Mouse (Mus musculus) thymus, postnatal 4 days (tissue): ENCODE measurements around the gene Nrf1.

ENCODE experiments used
- DNase-seq: peaks from one replicate; pipeline ENCODE4 v3.0.0; 2021

Gene Nrf1

DNA sequence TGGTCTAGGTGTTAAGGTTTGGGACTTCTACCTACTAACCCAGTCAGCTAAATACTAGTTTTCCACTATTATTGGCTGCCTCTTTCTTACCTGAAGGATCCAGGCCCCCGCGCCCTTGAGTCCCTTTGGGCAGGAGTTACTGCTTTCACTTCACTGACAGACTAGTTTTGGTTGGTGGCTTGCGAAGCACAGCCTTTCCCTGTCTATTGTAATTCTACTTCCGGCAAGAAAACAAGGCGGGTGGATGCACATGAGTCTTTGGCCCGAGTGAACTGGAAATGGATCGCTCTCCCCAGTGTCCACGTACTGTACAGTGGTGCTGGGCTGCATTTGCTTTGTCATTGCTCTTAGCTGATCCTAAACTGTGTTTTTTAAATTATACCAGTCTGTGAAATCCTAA lies 102.7 kb downstream of the Nrf1 start:
- DNase-seq = no peak

GRCm38 (mm10) chr6:30152163-30152562 lies 104.4 kb downstream of the Nrf1 start:
- DNase-seq = no peak

- no peak for DNase-seq
Observed at GRCm38 (mm10) chr6:30152649-30153048, 104.9 kb downstream of the Nrf1 start.

DNA sequence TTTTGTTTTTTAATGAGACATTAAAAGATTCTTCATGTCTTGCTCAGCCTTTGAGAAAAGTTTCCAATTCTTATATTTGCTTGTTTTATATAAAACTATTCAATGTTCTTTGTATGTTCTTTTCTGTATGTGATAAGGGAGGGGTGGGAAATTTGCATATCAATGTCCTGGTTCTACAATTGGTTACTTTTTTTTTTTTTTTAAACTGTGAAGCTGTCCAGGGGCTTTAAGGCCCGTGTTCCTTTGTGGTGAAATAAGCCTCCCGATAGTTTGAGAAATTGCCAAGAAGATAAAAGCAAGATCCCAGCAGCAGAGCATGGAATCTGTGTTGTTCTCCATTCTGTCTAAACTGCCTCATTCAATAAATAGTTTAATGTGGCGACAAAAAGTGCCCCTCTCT lies 105.3 kb downstream of the Nrf1 start:
- DNase-seq = no peak

DNA sequence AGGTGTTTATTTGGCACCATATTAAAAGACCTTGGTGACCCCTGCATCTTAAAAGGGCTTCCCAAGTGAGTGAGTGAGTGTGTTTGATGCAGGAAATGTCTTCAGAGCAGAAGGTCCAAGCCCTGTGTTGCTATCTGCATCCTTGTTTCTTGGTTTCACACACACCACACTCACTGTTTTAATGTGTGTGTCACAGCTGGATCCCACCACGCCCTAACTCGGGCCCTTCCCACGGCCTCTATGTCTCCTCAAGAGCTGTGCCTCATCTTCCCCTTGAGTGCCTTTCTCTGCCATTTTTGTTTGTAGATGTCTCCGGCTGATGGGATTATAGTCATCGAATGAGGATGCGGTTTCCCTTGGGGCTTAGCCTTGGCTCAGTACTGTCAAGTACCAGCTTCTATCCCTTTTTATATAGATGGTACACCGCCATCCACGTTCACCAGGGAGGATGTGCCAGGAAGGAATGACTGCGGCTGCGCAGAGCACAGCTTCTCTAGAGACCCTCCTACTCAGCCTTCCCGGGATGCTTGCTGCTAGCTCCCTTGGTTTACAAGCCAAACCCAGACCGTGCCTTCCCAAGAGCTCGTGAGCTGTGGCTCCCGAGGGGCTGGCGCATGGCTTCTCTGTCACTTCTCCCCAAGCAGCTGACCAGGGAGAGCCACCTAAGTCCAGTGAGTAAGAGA lies 106.1 kb downstream of the Nrf1 start:
- DNase-seq = no peak

DNA sequence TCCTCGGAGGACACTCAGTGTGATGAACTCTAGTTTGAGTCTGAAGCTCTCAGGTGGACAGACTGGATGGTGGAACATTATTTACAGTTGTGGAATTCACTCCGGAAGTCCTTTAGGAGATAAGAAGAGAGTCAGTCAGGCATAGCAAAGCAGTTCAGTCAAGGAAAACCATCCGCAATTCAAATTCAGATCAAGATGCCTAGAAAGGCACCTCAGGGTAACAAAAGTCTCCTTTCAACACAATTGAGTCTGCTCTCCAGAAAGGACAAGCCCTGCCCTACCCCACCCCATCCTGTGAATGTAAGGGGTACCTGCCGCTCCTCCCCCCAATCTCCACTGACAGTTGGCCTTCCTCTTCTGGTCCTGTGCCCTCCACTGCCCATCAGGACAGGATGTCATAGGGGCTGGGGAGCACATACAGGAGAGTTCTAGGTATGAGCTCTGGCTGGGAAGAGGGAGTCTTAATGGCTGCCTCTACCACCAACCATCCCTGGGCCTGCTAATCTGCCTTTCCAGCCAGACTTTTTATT lies 111.8 kb downstream of the Nrf1 start:
- no peak for DNase-seq

DNA sequence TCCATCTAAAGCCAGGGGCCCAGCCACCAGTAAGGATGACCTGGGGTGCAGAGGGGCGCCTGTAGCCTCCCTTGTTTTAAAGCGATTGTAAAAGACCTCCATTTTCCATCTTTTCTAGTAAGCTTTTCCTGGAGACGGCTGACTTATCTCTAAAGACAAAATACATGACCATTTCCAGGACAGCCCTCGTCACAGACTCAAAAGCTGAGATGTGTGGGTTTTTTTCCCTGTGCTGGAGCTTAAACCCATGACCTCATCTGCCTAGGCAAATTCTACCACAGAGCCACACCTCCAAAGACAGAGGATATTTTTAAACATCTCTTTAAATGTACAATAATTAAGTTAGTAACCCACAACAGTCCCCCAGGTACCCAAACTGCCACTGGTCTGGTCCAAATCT lies 112.6 kb downstream of the Nrf1 start:
- no peak for DNase-seq

GRCm38 (mm10) chr6:30161618-30162017 lies 113.8 kb downstream of the Nrf1 start:
- DNase-seq = no peak

DNA sequence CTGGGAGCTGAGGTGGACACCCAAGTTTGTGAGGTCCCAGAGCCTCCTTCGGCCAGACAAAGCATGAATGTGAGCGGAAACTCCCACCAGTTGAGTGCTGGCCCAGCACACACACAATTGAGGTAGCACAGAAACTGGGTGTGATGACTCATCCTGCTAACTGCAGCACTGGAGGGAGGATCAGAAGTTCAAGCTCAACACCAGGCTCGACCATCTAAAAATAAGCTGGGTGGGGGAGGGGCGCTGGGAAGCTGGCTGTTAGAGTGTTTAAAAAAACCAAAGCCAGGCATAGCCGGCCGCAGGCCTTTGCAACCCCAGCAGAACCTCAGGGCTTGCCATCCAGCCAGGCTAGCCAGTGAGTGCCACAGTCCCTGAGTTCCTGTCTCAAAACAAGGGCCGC lies 114.3 kb downstream of the Nrf1 start:
- DNase-seq = no peak

DNA sequence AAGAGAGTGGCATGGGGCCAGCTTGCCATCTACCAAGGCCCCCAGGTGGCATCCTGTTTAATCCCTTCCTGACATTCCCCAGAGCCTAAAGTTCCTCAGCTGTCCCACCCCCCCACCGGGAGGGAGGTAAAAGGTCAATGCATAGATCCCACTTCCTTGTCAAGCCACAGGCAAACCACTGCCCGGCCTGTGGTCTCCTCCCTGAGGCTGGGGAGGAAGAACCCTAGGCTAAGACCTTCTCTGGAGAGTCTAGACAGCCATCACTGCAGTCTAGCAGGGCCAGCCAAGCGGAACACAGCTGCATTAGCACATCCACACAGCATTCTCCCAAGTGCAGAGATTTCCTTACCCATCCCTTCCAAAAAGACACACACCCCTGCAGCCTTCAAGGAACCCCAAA lies 118.6 kb downstream of the Nrf1 start:
- DNase-seq = no peak

- DNase-seq = no peak
Observed at GRCm38 (mm10) chr6:30167192-30167591, 119.4 kb downstream of the Nrf1 start.

GRCm38 (mm10) chr6:30168275-30168674 lies 120.5 kb downstream of the Nrf1 start:
- DNase-seq = no peak

GRCm38 (mm10) chr6:30169148-30169547 lies 121.4 kb downstream of the Nrf1 start:
- no peak for DNase-seq

DNA sequence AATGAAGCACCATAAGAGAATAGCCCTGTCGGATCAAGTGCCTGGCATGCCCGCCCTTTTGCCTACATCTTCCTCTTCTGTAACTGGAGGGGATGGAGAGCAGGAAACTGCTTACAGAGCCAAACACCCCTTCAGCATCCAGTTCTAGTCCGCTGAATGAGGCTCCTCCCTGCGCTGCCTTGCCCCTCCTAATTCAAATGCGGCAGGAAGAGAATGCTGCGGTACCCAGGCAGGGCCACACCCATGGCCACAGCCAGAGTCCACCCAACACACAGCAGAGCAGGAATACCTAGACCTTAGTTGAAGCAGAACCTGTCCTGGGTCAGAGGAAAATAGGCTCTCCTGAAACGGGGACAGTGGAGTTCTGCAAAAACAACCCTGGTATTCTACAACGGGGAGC lies 123.4 kb downstream of the Nrf1 start:
- DNase-seq = no peak

GRCm38 (mm10) chr6:30171967-30172366 lies 124.2 kb downstream of the Nrf1 start:
- no peak for DNase-seq

GRCm38 (mm10) chr6:30172441-30172819 lies 124.6 kb downstream of the Nrf1 start:
- no peak for DNase-seq

- DNase-seq = peak; percentile 58
Observed at GRCm38 (mm10) chr6:30172820-30173550, 125.2 kb downstream of the Nrf1 start.

GRCm38 (mm10) chr6:30173551-30174460 lies 126.0 kb downstream of the Nrf1 start:
- DNase-seq = peak; percentile 65

DNA sequence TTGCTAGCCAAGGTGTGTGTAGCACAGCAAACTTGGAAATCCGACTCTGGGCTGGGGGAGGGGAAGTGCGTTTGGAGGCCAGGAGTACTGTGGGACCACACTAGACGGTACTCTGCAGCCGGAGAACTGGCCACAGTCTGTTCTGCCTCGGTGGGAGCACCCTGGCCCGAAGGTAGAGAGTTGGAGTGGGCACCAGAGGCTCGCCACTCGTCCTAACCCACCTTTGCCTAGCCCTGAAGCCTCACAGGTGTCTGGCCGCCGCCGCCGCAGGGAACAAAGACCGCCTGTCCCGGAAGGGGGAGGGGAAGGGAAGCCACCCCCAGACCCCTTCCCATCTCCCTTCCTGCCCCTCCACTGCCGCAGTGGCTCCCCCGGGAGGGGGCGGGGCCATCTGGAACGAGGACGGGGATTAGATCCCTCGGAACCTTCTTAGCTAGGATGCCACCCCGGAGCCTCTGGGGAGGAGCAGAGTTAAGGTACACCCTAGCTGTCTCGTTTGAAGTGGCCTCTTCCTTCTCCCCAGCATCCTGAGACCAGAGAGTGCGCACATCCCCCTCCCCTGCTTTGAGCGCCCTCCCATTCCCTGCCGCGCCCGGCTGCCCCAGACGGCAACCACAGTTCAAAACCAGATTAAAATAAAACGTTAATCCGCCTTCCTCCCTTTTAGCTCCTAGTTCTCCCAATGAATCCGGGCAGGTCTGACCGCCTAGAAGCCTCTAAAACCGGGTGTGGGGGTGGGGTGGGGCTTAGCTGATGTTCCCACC lies 126.9 kb downstream of the Nrf1 start:
- peak; percentile 39 for DNase-seq

- peak; percentile 53 for DNase-seq
Observed at GRCm38 (mm10) chr6:30175225-30175917, 127.6 kb downstream of the Nrf1 start.

- DNase-seq = no peak
Observed at GRCm38 (mm10) chr6:30175918-30176421, 128.2 kb downstream of the Nrf1 start.

- no peak for DNase-seq
Observed at GRCm38 (mm10) chr6:30176496-30176895, 128.7 kb downstream of the Nrf1 start.
